Mouse (Mus musculus) heart, embryonic 12.5 days (tissue): ENCODE results near the gene Slc2a9. TPM values are rescaled to one million over a fixed set of nuclear protein-coding genes. Genes with fewer than 3 reads are reported as not detected.

Source experiments
- ATAC-seq: fragments of 200-750 bp; cut with Nextera tagmentation; 2 replicates; pipeline ENCODE4 v1.8.0; 2017; ENCODE audit warnings: moderate TSS enrichment, moderate library complexity; ENCODE audit not compliant: insufficient number of reproducible peaks, low FRiP score
- H3K27ac ChIP-seq: fragments of 300-500 bp; sonication (generic); 2 replicates; pipeline ENCODE4 v1.5.1; 2016; ENCODE audit warnings: mild to moderate bottlenecking, moderate library complexity; ENCODE audit not compliant: poor library complexity, severe bottlenecking
- H3K27me3 ChIP-seq: fragments of 300-500 bp; sonication (generic); replicated peaks from 2 replicates; pipeline ENCODE4 v1.6.1; 2016; ENCODE audit warnings: mild to moderate bottlenecking, moderate library complexity
- H3K36me3 ChIP-seq: fragments of 300-500 bp; sonication (generic); 2 replicates; pipeline ENCODE4 v1.6.1; 2016; ENCODE audit warnings: mild to moderate bottlenecking, moderate library complexity
- H3K4me1 ChIP-seq: fragments of 300-500 bp; sonication (generic); replicated peaks from 2 replicates; pipeline ENCODE4 v1.6.1; 2016; ENCODE audit warnings: mild to moderate bottlenecking
- H3K4me2 ChIP-seq: fragments of 300-500 bp; sonication (generic); 2 replicates; pipeline ENCODE4 v1.6.1; 2016; ENCODE audit warnings: mild to moderate bottlenecking, moderate library complexity
- H3K4me3 ChIP-seq: fragments of 300-500 bp; sonication (generic); 2 replicates; pipeline ENCODE4 v1.5.1; 2016; ENCODE audit warnings: mild to moderate bottlenecking
- H3K9ac ChIP-seq: fragments of 300-500 bp; sonication (generic); 2 replicates; pipeline ENCODE4 v1.6.1; 2016; ENCODE audit warnings: mild to moderate bottlenecking, moderate library complexity
- H3K9me3 ChIP-seq: fragments of 300-500 bp; sonication (generic); replicated peaks from 2 replicates; pipeline ENCODE4 v1.6.1; 2016; ENCODE audit warnings: mild to moderate bottlenecking, moderate library complexity
- WGBS: fragments of 180-500 bp; shearing (Covaris S2); methylation state at CpG from one replicate; pipeline ENCODE4 v1.1.7; 2016; 5-methylcytosine and 5-hydroxymethylcytosine counted together
- polyA plus RNA-seq: library from polyadenylated mRNA; unstranded; fragments of >200 nt; fragmentation: Nextera tagmentation; extraction: Ambion mirVana; gene quantifications from 2 replicates; pipeline ENCODE4 v1.2.1, GENCODE M21; 2016

Gene Slc2a9
- polyA plus RNA-seq, 1 experiment from 2014 or later = 0.22 TPM

GRCm38 (mm10) chr5:38366650-38367470 lies 136.1 kb downstream of the Slc2a9 start:
- Histone ChIP-seq H3K4me1 (peaks cover 26% of the 10 kb centered on the region), H3K36me3 (no peaks in the 10 kb centered on the region), H3K27me3 (peaks cover 10% of the 10 kb centered on the region; the same call in 1 of the 2 replicates), H3K4me2 (peak overlapping the region; percentile 79), H3K9me3 (no peaks in the 10 kb centered on the region), H3K9ac (peak overlapping the region; percentile 38), H3K4me3 (peak overlapping the region; percentile 47), H3K27ac (no peak overlapping the region)
- peak; percentile 80 for ATAC-seq
- WGBS = 12% methylated on average over 18 of the region's 18 CpGs

GRCm38 (mm10) chr5:38365521-38365920 lies 137.4 kb downstream of the Slc2a9 start:
- Histone ChIP-seq H3K4me3 (no peak overlapping the region), H3K4me1 (peaks cover 26% of the 10 kb centered on the region), H3K27ac (no peak overlapping the region), H3K9ac (no peak overlapping the region), H3K36me3 (no peaks in the 10 kb centered on the region), H3K4me2 (no peak overlapping the region), H3K9me3 (no peaks in the 10 kb centered on the region), H3K27me3 (peaks cover 18% of the 10 kb centered on the region)
- whole genome bisulfite sequencing = 40% methylated on average over 2 of the region's 2 CpGs
- no peak for ATAC-seq

- ATAC-seq = no peak
- Histone ChIP-seq H3K4me1 (peaks cover 26% of the 10 kb centered on the region), H3K4me2 (no peak overlapping the region), H3K27me3 (peaks cover 18% of the 10 kb centered on the region), H3K9me3 (no peaks in the 10 kb centered on the region), H3K9ac (no peak overlapping the region), H3K36me3 (no peaks in the 10 kb centered on the region), H3K27ac (no peak overlapping the region), H3K4me3 (no peak overlapping the region)
- 78% methylated on average over 5 of the region's 5 CpGs for WGBS
Measured at GRCm38 (mm10) chr5:38364396-38364795, 138.5 kb downstream of the Slc2a9 start.

GRCm38 (mm10) chr5:38359716-38360115 lies 143.2 kb downstream of the Slc2a9 start:
- no peak overlapping the region for H3K4me3 ChIP-seq
- no peaks in the 10 kb centered on the region for H3K36me3 ChIP-seq
- ATAC-seq = no peak
- H3K27ac ChIP-seq = no peak overlapping the region
- H3K9ac ChIP-seq = no peak overlapping the region
- H3K27me3 ChIP-seq = peaks cover 11% of the 10 kb centered on the region
- H3K4me1 ChIP-seq = no peaks in the 10 kb centered on the region
- H3K9me3 ChIP-seq = no peaks in the 10 kb centered on the region
- no peak overlapping the region for H3K4me2 ChIP-seq
- WGBS = 74% methylated on average over 2 of the region's 2 CpGs

- Histone ChIP-seq H3K9me3 (no peaks in the 10 kb centered on the region), H3K4me2 (no peak overlapping the region), H3K4me1 (no peaks in the 10 kb centered on the region), H3K27ac (no peak overlapping the region), H3K36me3 (no peaks in the 10 kb centered on the region), H3K4me3 (no peak overlapping the region), H3K9ac (no peak overlapping the region), H3K27me3 (peaks cover 8% of the 10 kb centered on the region)
- WGBS = 67% methylated on average over 3 of the region's 3 CpGs
- no peak for ATAC-seq
Measured at GRCm38 (mm10) chr5:38356927-38357326, 146.0 kb downstream of the Slc2a9 start.

GRCm38 (mm10) chr5:38350351-38350929 lies 152.5 kb downstream of the Slc2a9 start:
- Histone ChIP-seq H3K9me3 (no peaks in the 10 kb centered on the region), H3K4me3 (no peak overlapping the region), H3K4me2 (no peak overlapping the region), H3K36me3 (no peaks in the 10 kb centered on the region), H3K27ac (no peak overlapping the region), H3K9ac (no peak overlapping the region), H3K27me3 (peaks cover 23% of the 10 kb centered on the region), H3K4me1 (no peaks in the 10 kb centered on the region)
- 66% methylated on average over 5 of the region's 5 CpGs for WGBS
- no peak for ATAC-seq

- Histone ChIP-seq H3K27me3 (peaks cover 23% of the 10 kb centered on the region), H3K9ac (no peak overlapping the region), H3K36me3 (no peaks in the 10 kb centered on the region), H3K4me2 (no peak overlapping the region), H3K4me1 (no peaks in the 10 kb centered on the region), H3K9me3 (no peaks in the 10 kb centered on the region), H3K27ac (no peak overlapping the region), H3K4me3 (no peak overlapping the region)
- ATAC-seq = no peak
- 27% methylated on average over 10 of the region's 10 CpGs for WGBS
Measured at GRCm38 (mm10) chr5:38346646-38347432, 156.1 kb downstream of the Slc2a9 start.

GRCm38 (mm10) chr5:38343101-38343500 lies 159.8 kb downstream of the Slc2a9 start:
- H3K4me1 ChIP-seq = no peaks in the 10 kb centered on the region
- no peak for ATAC-seq
- H3K4me2 ChIP-seq = no peak overlapping the region
- no peak overlapping the region for H3K9ac ChIP-seq
- WGBS = 66% methylated on average over 3 of the region's 3 CpGs
- H3K27ac ChIP-seq = no peak overlapping the region
- H3K4me3 ChIP-seq = no peak overlapping the region
- no peaks in the 10 kb centered on the region for H3K9me3 ChIP-seq
- no peaks in the 10 kb centered on the region for H3K36me3 ChIP-seq
- peaks cover 11% of the 10 kb centered on the region for H3K27me3 ChIP-seq

- Histone ChIP-seq H3K9me3 (no peaks in the 10 kb centered on the region), H3K4me2 (no peak overlapping the region), H3K4me3 (no peak overlapping the region), H3K4me1 (no peaks in the 10 kb centered on the region), H3K27me3 (peaks cover 14% of the 10 kb centered on the region; the same call in 1 of the 2 replicates), H3K9ac (no peak overlapping the region), H3K36me3 (no peaks in the 10 kb centered on the region), H3K27ac (no peak overlapping the region)
- 24% methylated on average over 1 of the region's 1 CpGs for WGBS
- ATAC-seq = no peak
Measured at GRCm38 (mm10) chr5:38334582-38334981, 168.4 kb downstream of the Slc2a9 start.

GRCm38 (mm10) chr5:38333381-38333780 lies 169.6 kb downstream of the Slc2a9 start:
- Histone ChIP-seq H3K36me3 (no peaks in the 10 kb centered on the region), H3K9ac (no peak overlapping the region), H3K27me3 (peaks cover 14% of the 10 kb centered on the region; the same call in 1 of the 2 replicates), H3K4me2 (no peak overlapping the region), H3K4me1 (no peaks in the 10 kb centered on the region), H3K27ac (no peak overlapping the region), H3K4me3 (no peak overlapping the region), H3K9me3 (no peaks in the 10 kb centered on the region)
- no peak for ATAC-seq
- 72% methylated on average over 4 of the region's 4 CpGs for WGBS
